Mouse (Mus musculus) cerebellum, adult 2 months (tissue): ENCODE data around the gene R3hdml. TPM values are rescaled to one million over a fixed set of nuclear protein-coding genes. Genes with fewer than 3 reads are reported as not detected.

Source experiments
- DNase-seq, 2 experiments: peaks; one replicate each; pipeline ENCODE4 v3.0.0; 2021
- H3K27ac ChIP-seq: fragments of 200-500 bp; 2 replicates; pipeline ENCODE4 v1.5.1; 2012; ENCODE audit warnings: low read length, control low read depth, inconsistent platforms; ENCODE audit not compliant: insufficient read depth
- H3K27me3 ChIP-seq: fragments of 200-500 bp; 2 replicates; pipeline ENCODE4 v1.6.1; 2012; ENCODE audit warnings: inconsistent platforms, mild to moderate bottlenecking, low read length, moderate library complexity; ENCODE audit not compliant: control insufficient read depth, insufficient read depth
- H3K4me1 ChIP-seq: fragments of 200-500 bp; 2 replicates; pipeline ENCODE4 v1.6.1; 2011; ENCODE audit warnings: low read length; ENCODE audit not compliant: control insufficient read depth, insufficient read depth
- H3K4me3 ChIP-seq: fragments of 200-500 bp; replicated peaks from 2 replicates; pipeline ENCODE3; 2011; ENCODE audit warnings: mild to moderate bottlenecking, low read depth, low read length, control low read depth; ENCODE audit not compliant: insufficient read depth
- CTCF ChIP-seq: fragments of 200-500 bp; IDR thresholded peaks from 2 replicates; pipeline ENCODE4 v1.5.1; 2011; ENCODE audit warnings: low read depth, mild to moderate bottlenecking, control low read depth, low read length, moderate library complexity, borderline replicate concordance; ENCODE audit not compliant: insufficient read depth
- POLR2A ChIP-seq: fragments of 200-500 bp; IDR thresholded peaks from 2 replicates; pipeline ENCODE4 v1.6.1; 2011; ENCODE audit warnings: low read length, control low read depth, borderline replicate concordance; ENCODE audit not compliant: insufficient read depth
- WGBS: fragments of 180-500 bp; shearing (Covaris S2); methylation state at CpG from one replicate; pipeline ENCODE4 v1.1.7; 2018; 5-methylcytosine and 5-hydroxymethylcytosine counted together
- polyA plus RNA-seq: library from polyadenylated mRNA; depleted of rRNA; stranded (reverse); fragments of >200 nt; gene quantifications from 2 replicates; pipeline ENCODE4 v1.2.3, GENCODE M21; 2012; rRNA removed

Gene R3hdml
- polyA plus RNA-seq, 1 experiment = not detected

- WGBS = 55% methylated on average over 6 of the region's 6 CpGs
- no peaks in the 10 kb centered on the region; the same call in 1 of the 2 replicates for H3K4me1 ChIP-seq
Measured at GRCm38 (mm10) chr2:163548822-163549221, 56.7 kb downstream of the R3hdml start.

GRCm38 (mm10) chr2:163549786-163550185, 57.7 kb downstream of the R3hdml start:
- 16% methylated on average over 6 of the region's 6 CpGs for WGBS
- H3K4me1 ChIP-seq = no peaks in the 10 kb centered on the region; the same call in 1 of the 2 replicates
- H3K4me3 ChIP-seq = no peak overlapping the region
- H3K27me3 ChIP-seq = no peaks in the 10 kb centered on the region
- no peak for DNase-seq
- no peak for TF ChIP-seq POLR2A
- TF ChIP-seq CTCF = no peak
- H3K27ac ChIP-seq = no peak overlapping the region

More at GRCm38 (mm10) chr2:163548822-163549221, 56.7 kb downstream of the R3hdml start:
- no peak for TF ChIP-seq CTCF
- TF ChIP-seq POLR2A = no peak
- Histone ChIP-seq H3K27me3 (no peaks in the 10 kb centered on the region), H3K4me3 (no peak overlapping the region), H3K27ac (no peak overlapping the region)
- no peak for DNase-seq

Other genes with a start within 250 kb of the R3hdml start
- gene Jph2, start 94.3 kb upstream of the R3hdml start, polyA plus RNA-seq = 0.48 and 0.52 TPM in 2 replicates
- gene Oser1, start 67.6 kb upstream of the R3hdml start, polyA plus RNA-seq = 37.7 and 39.4 TPM in 2 replicates
- gene Gdap1l1, start 53.8 kb upstream of the R3hdml start, polyA plus RNA-seq = 126 and 128 TPM in 2 replicates
- 20.2 and 21.5 TPM in 2 replicates for gene Fitm2, start 19.7 kb upstream of the R3hdml start, polyA plus RNA-seq
- gene Hnf4a, start 14.5 kb downstream of the R3hdml start, polyA plus RNA-seq = 0.02 and 0.03 TPM in 2 replicates
- 23.7 and 28.0 TPM in 2 replicates for gene Ttpal, start 110.0 kb downstream of the R3hdml start, polyA plus RNA-seq
- 162 and 179 TPM in 2 replicates for gene Serinc3, start 152.8 kb downstream of the R3hdml start, polyA plus RNA-seq
- gene Pkig, start 166.1 kb downstream of the R3hdml start, polyA plus RNA-seq = 49.6 and 57.4 TPM in 2 replicates